Mouse (Mus musculus) intestine, embryonic 16.5 days (tissue): Measurements from ENCODE around the gene Mmachc. TPM values are rescaled to one million over a fixed set of nuclear protein-coding genes. Genes with fewer than 3 reads are reported as not detected.
A peak's percentile ranks its signal among the peaks of the same experiment; 100 is the strongest.
"Not testable (repeated sequence)": the region's sequence is repeated elsewhere in the genome, so short reads cannot be mapped to it uniquely, and the experiment has no call there.

ENCODE experiments used
- ATAC-seq: fragments of 200-750 bp; cut with Nextera tagmentation; 2 replicates; pipeline ENCODE4 v1.8.0; 2017; ENCODE audit warnings: moderate TSS enrichment, moderate library complexity
- H3K27ac ChIP-seq: fragments of 300-500 bp; sonication (generic); 2 replicates; pipeline ENCODE4 v1.5.1; 2014; ENCODE audit warnings: mild to moderate bottlenecking, low read length
- H3K27me3 ChIP-seq: fragments of 300-500 bp; sonication (generic); replicated peaks from 2 replicates; pipeline ENCODE4 v1.6.1; 2014; ENCODE audit warnings: low read length, control low read depth, mixed read lengths; ENCODE audit not compliant: control insufficient read depth, insufficient read depth
- H3K36me3 ChIP-seq: fragments of 300-500 bp; sonication (generic); 2 replicates; pipeline ENCODE4 v1.6.1; 2014; ENCODE audit warnings: low read length, control low read depth; ENCODE audit not compliant: control insufficient read depth, insufficient read depth
- H3K4me1 ChIP-seq: fragments of 300-500 bp; sonication (generic); 2 replicates; pipeline ENCODE4 v1.6.1; 2014; ENCODE audit warnings: low read length, control low read depth, mixed read lengths; ENCODE audit not compliant: control insufficient read depth, insufficient read depth
- H3K4me2 ChIP-seq: fragments of 300-500 bp; sonication (generic); 2 replicates; pipeline ENCODE4 v1.6.1; 2014; ENCODE audit warnings: low read depth, low read length, control low read depth
- H3K4me3 ChIP-seq: fragments of 300-500 bp; sonication (generic); 2 replicates; pipeline ENCODE4 v1.5.1; 2014; ENCODE audit warnings: mild to moderate bottlenecking, low read length
- H3K9ac ChIP-seq: fragments of 300-500 bp; sonication (generic); 2 replicates; pipeline ENCODE4 v1.6.1; 2014; ENCODE audit warnings: low read depth, low read length
- H3K9me3 ChIP-seq: fragments of 300-500 bp; sonication (generic); 2 replicates; pipeline ENCODE4 v1.6.1; 2016; ENCODE audit warnings: low read length, control low read depth; ENCODE audit not compliant: control insufficient read depth
- WGBS: fragments of 180-500 bp; shearing (Covaris S2); extraction: QIAGEN DNeasy Blood & Tissue Kit; methylation state at CpG from one replicate; pipeline ENCODE4 v1.1.7; 2014; 5-methylcytosine and 5-hydroxymethylcytosine counted together
- polyA plus RNA-seq: library from polyadenylated mRNA; unstranded; fragments of >200 nt; fragmentation: Nextera tagmentation; extraction: Ambion mirVana; gene quantifications from 2 replicates; pipeline ENCODE4 v1.2.1, GENCODE M21; 2015

Mmachc gene
- polyA plus RNA-seq, 1 experiment from 2014 or later: 22.7 TPM

DNA sequence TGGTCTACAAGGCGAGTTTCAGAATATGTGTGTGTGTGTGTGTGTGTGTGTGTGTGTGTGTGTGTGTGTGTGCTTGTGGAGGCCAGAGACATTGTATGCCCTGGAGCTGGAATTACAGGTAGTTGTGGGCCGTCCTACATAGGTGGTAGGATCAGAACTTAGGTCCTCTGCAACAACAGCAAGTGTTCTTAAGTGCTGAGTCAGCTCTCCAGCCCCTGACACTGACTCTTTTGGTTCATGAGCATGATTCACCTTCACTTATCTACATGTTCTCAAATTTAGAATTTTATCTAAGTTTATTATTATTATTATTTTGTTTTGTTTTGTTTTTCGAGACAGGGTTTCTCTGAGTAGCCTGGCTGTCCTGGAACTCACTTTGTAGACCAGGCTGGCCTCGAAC, 27.7 kb downstream of the Mmachc start:
- WGBS: 93% methylated on average over 4 of the region's 4 CpGs
- H3K27me3 ChIP-seq: not testable (repeated sequence)

DNA sequence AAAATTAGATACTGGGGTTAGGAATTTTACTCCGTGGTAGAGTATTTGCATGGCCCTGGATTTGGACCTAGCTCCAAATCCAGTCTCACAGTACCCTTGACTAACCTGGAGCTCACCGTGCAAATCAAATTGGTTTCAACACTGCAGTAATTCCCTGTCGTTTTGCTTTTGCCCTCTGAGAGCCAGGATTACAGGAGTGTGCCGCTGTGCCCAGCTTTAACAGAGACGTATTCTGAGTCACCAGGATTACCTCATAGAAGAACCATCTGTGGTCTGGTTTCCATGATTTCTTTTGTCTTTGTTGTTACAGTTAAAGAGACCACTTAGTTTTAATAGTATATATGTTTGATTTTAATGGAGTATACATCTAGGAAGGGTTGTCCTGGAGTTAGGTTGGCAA, 29.1 kb downstream of the Mmachc start:
- Histone ChIP-seq H3K4me3 (no peak overlapping the region), H3K27ac (no peak overlapping the region), H3K9ac (no peak overlapping the region), H3K27me3 (no peaks in the 10 kb centered on the region), H3K36me3 (no peaks in the 10 kb centered on the region), H3K9me3 (no peaks in the 10 kb centered on the region), H3K4me2 (no peak overlapping the region), H3K4me1 (no peaks in the 10 kb centered on the region)
- 70% methylated on average over 5 of the region's 5 CpGs for WGBS
- no peak for ATAC-seq

More for the DNA sequence above, 27.7 kb downstream of the Mmachc start:
- H3K4me3 ChIP-seq, H3K4me1 ChIP-seq, H3K36me3 ChIP-seq, H3K4me2 ChIP-seq, H3K27ac ChIP-seq, ATAC-seq, H3K9me3 ChIP-seq, H3K9ac ChIP-seq: not testable (repeated sequence)

DNA sequence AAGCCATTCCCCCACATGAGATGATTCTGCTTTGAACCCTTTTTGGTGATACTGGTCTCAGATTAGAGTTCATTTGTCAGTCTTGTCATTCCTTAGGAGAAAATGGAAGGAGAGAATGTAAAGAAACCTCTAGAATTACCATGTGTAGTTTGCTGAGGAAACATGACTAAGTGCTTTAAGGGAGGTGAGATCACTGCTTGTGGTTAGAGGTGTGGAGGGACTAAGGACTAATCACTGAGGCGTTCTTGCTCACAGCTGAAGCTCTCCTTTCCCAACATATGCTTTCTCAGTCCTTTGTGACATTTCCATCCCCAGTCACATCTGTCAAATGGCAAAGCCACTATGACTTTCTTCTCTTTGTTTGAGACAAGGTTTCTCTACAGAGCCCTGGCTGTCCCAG, 30.4 kb downstream of the Mmachc start:
- Histone ChIP-seq H3K27ac (no peak overlapping the region), H3K9me3 (no peaks in the 10 kb centered on the region), H3K27me3 (no peaks in the 10 kb centered on the region), H3K36me3 (no peaks in the 10 kb centered on the region), H3K4me2 (no peak overlapping the region), H3K4me1 (peaks cover 6% of the 10 kb centered on the region; the same call in 1 of the 2 replicates), H3K9ac (no peak overlapping the region), H3K4me3 (no peak overlapping the region)
- 79% methylated on average over 1 of the region's 1 CpGs for WGBS
- ATAC-seq: no peak

DNA sequence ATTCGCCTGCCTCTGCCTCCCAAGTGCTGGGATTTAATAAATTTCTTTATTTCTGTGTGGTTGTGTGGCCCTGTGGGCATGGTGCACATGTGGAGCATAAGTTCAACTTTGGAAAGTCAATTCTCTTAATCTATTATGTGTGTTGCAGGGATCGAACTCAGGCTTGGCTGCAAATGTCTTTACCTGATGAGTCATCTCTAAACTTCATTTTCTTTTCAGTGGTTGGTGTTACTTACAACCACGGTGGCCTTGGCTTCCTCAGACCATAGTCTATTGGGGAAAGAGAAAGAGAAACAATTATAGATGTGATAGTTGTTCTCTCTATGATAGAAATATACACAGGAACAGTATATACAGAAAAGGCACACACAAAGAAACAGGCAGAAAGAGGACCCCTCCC, 32.2 kb downstream of the Mmachc start:
- 79% methylated on average over 3 of the region's 3 CpGs for WGBS
- Histone ChIP-seq H3K27me3 (no peaks in the 10 kb centered on the region), H3K4me3 (no peak overlapping the region), H3K27ac (no peak overlapping the region), H3K9ac (no peak overlapping the region), H3K4me2 (no peak overlapping the region), H3K4me1 (peaks cover 6% of the 10 kb centered on the region; the same call in 1 of the 2 replicates), H3K36me3 (no peaks in the 10 kb centered on the region), H3K9me3 (no peaks in the 10 kb centered on the region)
- ATAC-seq: no peak

DNA sequence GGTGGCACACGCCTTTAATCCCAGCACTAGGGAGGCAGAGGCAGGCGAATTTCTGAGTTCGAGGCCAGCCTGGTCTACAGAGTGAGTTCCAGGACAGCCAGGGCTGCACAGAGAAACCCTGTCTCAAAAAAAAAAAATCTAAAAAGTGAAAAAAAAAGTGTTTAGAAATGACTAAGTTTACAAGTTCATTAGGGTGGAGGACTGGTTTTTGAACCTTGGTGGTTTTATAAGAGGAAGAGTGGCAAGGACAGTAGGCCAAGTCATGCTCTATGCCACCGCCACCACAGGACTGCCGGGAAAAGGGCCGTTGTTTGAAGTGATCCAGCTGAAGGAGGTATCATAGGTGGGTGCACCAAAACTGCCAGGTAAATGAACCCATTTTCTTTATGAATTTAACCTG, 33.4 kb downstream of the Mmachc start:
- H3K4me1 ChIP-seq, H3K27ac ChIP-seq, H3K9me3 ChIP-seq, ATAC-seq, H3K27me3 ChIP-seq, H3K36me3 ChIP-seq, H3K4me2 ChIP-seq, H3K9ac ChIP-seq, H3K4me3 ChIP-seq: not testable (repeated sequence)
- 86% methylated on average over 6 of the region's 6 CpGs for WGBS

DNA sequence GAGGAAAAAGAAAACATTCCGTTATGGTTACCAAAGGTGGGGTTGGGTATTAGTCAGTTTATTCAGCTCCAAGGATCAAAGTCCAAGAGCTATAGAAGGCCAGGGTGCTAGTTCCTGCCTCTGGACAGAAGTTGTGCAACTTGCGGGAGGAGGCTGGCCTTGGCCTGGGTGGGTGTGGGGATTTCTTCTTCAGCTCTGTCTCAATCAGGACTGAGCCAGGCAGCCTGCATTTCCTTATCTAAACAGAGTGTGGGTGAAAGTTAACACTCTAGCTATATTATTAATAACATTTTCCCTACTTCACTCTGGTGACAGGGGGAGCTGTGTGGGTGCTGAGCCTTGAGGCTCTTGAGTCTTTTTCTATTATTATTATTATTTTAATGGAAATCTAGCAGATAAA, 35.4 kb downstream of the Mmachc start:
- peak; percentile 99 for ATAC-seq
- H3K9ac ChIP-seq: no peak overlapping the region
- peaks cover 6% of the 10 kb centered on the region; the same call in 1 of the 2 replicates for H3K4me1 ChIP-seq
- no peak overlapping the region for H3K4me2 ChIP-seq
- H3K27ac ChIP-seq: peak overlapping the region; percentile 24; the same call in 1 of the 2 replicates
- 22% methylated on average over 2 of the region's 2 CpGs for WGBS
- no peaks in the 10 kb centered on the region for H3K27me3 ChIP-seq
- no peak overlapping the region for H3K4me3 ChIP-seq
- H3K36me3 ChIP-seq: no peaks in the 10 kb centered on the region
- H3K9me3 ChIP-seq: no peaks in the 10 kb centered on the region

DNA sequence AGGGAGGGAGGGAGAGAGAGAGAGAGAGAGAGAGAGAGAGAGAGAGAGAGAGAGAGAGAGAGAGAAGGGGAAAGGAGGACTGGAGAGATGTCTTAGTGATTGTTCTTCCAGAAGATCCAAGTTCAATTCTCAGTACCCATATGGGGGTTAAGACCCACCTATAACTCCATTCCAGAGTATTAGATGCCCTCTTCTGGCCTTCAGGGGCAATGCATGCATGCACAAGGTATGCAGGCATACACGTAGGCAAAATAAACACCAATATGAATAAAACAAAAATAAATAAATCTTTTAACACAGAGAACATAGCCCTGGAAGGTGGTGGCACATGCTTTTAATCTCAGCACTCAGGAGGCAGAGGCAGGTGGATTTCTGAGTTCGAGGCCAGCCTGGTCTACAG, 38.9 kb downstream of the Mmachc start:
- H3K27me3 ChIP-seq: no peaks in the 10 kb centered on the region
- no peak for ATAC-seq
- no peak overlapping the region for H3K27ac ChIP-seq
- no peak overlapping the region for H3K4me2 ChIP-seq
- H3K4me3 ChIP-seq: no peak overlapping the region
- no peak overlapping the region for H3K9ac ChIP-seq
- H3K9me3 ChIP-seq: no peaks in the 10 kb centered on the region
- H3K4me1 ChIP-seq: peaks cover 6% of the 10 kb centered on the region; the same call in 1 of the 2 replicates
- 73% methylated on average over 2 of the region's 2 CpGs for WGBS
- H3K36me3 ChIP-seq: no peaks in the 10 kb centered on the region

DNA sequence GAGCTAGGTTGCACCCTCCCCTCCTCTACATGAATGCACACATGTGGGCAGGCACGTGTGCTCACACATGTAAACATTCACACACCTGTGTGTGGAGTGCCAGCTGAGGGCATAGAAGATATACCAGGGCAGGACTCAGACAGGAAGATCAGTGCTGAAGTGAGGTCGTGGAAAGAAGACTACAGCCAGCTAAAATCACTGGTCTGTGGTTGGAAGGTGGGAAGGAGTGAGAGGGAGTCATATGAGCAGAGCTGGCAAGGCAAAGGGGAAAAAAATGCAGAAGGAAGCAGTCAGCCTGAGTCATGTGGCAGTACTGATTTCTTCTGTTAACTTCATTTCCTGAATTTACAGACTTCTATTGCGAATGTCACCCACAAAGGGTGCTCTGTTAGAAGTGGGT, 40.1 kb downstream of the Mmachc start:
- WGBS: 50% methylated on average over 3 of the region's 3 CpGs
- no peaks in the 10 kb centered on the region for H3K9me3 ChIP-seq
- no peaks in the 10 kb centered on the region for H3K27me3 ChIP-seq
- H3K4me3 ChIP-seq: no peak overlapping the region
- no peaks in the 10 kb centered on the region for H3K36me3 ChIP-seq
- no peak overlapping the region for H3K4me2 ChIP-seq
- ATAC-seq: no peak
- peaks cover 3% of the 10 kb centered on the region; the same call in 1 of the 2 replicates for H3K4me1 ChIP-seq
- no peak overlapping the region for H3K9ac ChIP-seq
- peak overlapping the region; percentile 4; the same call in 1 of the 2 replicates for H3K27ac ChIP-seq

DNA sequence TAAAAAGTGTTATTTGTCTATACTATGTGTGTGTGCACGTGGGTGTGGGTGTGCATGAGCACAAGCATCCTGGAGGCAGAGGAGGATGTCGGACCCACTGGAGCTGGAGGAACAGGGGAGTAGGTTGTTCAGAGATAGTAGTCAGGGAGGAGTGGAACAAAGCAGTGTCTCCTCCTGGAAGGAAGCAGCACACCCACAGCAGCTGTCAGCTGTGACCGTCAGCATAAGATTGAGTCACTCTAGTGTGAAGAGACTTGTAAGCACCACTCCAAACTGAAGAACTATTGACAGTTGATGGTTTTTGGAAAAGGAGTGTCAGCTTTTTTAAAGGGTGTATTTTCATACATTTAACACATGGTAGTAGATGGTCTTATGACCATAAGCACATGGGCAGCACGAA, 41.6 kb downstream of the Mmachc start:
- Histone ChIP-seq H3K4me3 (no peak overlapping the region), H3K9me3 (no peaks in the 10 kb centered on the region), H3K4me2 (no peak overlapping the region), H3K36me3 (no peaks in the 10 kb centered on the region), H3K4me1 (no peaks in the 10 kb centered on the region; the same call in 1 of the 2 replicates), H3K27ac (no peak overlapping the region), H3K9ac (no peak overlapping the region), H3K27me3 (no peaks in the 10 kb centered on the region)
- 68% methylated on average over 4 of the region's 4 CpGs for WGBS
- no peak for ATAC-seq

DNA sequence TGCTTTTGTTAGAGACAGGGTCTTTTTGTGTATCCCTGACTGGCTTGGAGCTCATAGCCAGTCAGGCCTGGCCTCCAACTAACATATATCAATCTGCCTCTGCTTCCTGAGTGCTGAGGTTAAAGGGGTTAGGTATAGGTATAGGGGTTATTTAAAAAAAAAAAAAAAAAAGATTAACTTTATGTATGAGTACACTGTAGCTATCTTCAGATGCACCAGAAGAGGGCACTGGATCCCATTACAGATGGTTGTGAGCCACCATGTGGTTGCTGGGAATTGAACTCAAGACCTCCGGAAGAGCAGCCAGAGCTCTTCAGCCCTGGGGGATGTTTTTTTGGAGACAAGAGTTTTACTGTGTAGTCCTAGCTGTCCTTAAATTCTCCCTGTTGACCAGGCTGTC, 46.2 kb downstream of the Mmachc start:
- Histone ChIP-seq H3K4me1 (peaks cover 3% of the 10 kb centered on the region; the same call in 1 of the 2 replicates), H3K9ac (no peak overlapping the region), H3K36me3 (no peaks in the 10 kb centered on the region), H3K4me2 (no peak overlapping the region), H3K4me3 (no peak overlapping the region), H3K27ac (no peak overlapping the region), H3K9me3 (no peaks in the 10 kb centered on the region), H3K27me3 (no peaks in the 10 kb centered on the region)
- 100% methylated on average over 1 of the region's 1 CpGs for WGBS
- no peak for ATAC-seq
